8 mouse cellular contexts compared by ENCODE assay signal in genomic region chr5:143732180-143732891, GRCm38 (mm10). TPM values are rescaled to one million over a fixed set of nuclear protein-coding genes. Genes with fewer than 3 reads are reported as not detected.
DNase-seq lines count a peak whose midpoint lies in the region; ATAC-seq and TF ChIP-seq lines count a peak whose summit lies in the region.

Usp42 (minus strand) TSS chr5:143732280.

- H3K79me2 ChIP-seq in C2C12 (ENCODE audit: control insufficient read depth, insufficient read depth) = peaks cover 38% of the 10 kb centered on the region
- H3K79me2 ChIP-seq in liver, adult 2 months (ENCODE audit: control insufficient read depth, insufficient read depth, low read length) = peaks cover 6% of the 10 kb centered on the region; the same call in 1 of the 2 replicates
- peaks cover 28% of the 10 kb centered on the region for H3K79me2 ChIP-seq in myocyte (ENCODE audit: control insufficient read depth, insufficient read depth)

- ATAC-seq in heart, embryonic 11.5 days (replicated peaks; ENCODE audit: insufficient number of reproducible peaks, low FRiP score, low TSS enrichment) = peak; percentile 97
- peak; percentile 99 for ATAC-seq in kidney, embryonic 16.5 days (ENCODE audit: low FRiP score, low TSS enrichment)

- H3K27me3 ChIP-seq in C2C12 (ENCODE audit: control insufficient read depth, insufficient read depth, insufficient read length) = peaks cover 27% of the 10 kb centered on the region
- H3K27me3 ChIP-seq in erythroblast, embryonic 14.5 days (ENCODE audit: control insufficient read depth) = peaks cover 11% of the 10 kb centered on the region
- no peaks in the 10 kb centered on the region for H3K27me3 ChIP-seq in heart, embryonic 11.5 days (ENCODE audit: control insufficient read depth, insufficient read depth, low read length)
- H3K27me3 ChIP-seq in kidney, embryonic 16.5 days (ENCODE audit: insufficient read depth, low read length) = 0 out of 2 replicates have a peak, but pooled peaks cover 2% of the 10 kb centered on the region
- no peaks in the 10 kb centered on the region for H3K27me3 ChIP-seq in liver, adult 2 months (ENCODE audit: control insufficient read depth, insufficient read depth, low read length)
- H3K27me3 ChIP-seq in myocyte (ENCODE audit: control insufficient read depth, insufficient read depth, insufficient read length) = peaks cover 19% of the 10 kb centered on the region
- H3K27me3 ChIP-seq in splenic B cell, adult 2 months (ENCODE audit: control insufficient read depth, insufficient read depth, low read length, poor library complexity, severe bottlenecking) = no peaks in the 10 kb centered on the region

- peak within 1 kb of the TSS; percentile 93 for H3K9ac ChIP-seq in heart, embryonic 11.5 days (ENCODE audit: low read depth, low read length)
- H3K9ac ChIP-seq in kidney, embryonic 16.5 days (replicated peaks; ENCODE audit: low read length) = peak within 1 kb of the TSS; percentile 93
- H3K9ac ChIP-seq in liver, adult 2 months (ENCODE audit: low read depth, low read length) = peak within 1 kb of the TSS; percentile 93

- peak within 1 kb of the TSS; percentile 83 for H3ac ChIP-seq in C2C12 (ENCODE audit: control insufficient read depth, insufficient read length, low read depth)
- H3ac ChIP-seq in myocyte (ENCODE audit: control insufficient read depth, insufficient read length) = peak within 1 kb of the TSS; percentile 65

- peaks cover 25% of the 10 kb centered on the region for H3K79me3 ChIP-seq in C2C12 (ENCODE audit: low read depth)

- peak within 1 kb of the TSS; percentile 94 for H3K27ac ChIP-seq in heart, embryonic 11.5 days (ENCODE audit: low read depth, low read length)
- H3K27ac ChIP-seq in kidney, embryonic 16.5 days (ENCODE audit: low read length) = peak within 1 kb of the TSS; percentile 89
- peak within 1 kb of the TSS; percentile 70 for H3K27ac ChIP-seq in liver, adult 2 months (replicated peaks; ENCODE audit: insufficient read depth, low read depth, low read length)

- H3K36me3 ChIP-seq in C2C12 (ENCODE audit: control insufficient read depth, insufficient read depth) (peaks cover 5% of the 10 kb centered on the region), myocyte (ENCODE audit: control insufficient read depth, insufficient read depth) (peaks cover 2% of the 10 kb centered on the region)
- peaks cover 4% of the 10 kb centered on the region for H3K36me3 ChIP-seq in erythroblast, embryonic 14.5 days (ENCODE audit: control insufficient read depth)
- no peaks in the 10 kb centered on the region for H3K36me3 ChIP-seq in heart, embryonic 11.5 days (ENCODE audit: control insufficient read depth, insufficient read depth, low read length)
- peaks cover 4% of the 10 kb centered on the region; the same call in 1 of the 2 replicates for H3K36me3 ChIP-seq in kidney, embryonic 16.5 days (ENCODE audit: insufficient read depth, low read length)
- H3K36me3 ChIP-seq in liver, adult 2 months (ENCODE audit: control insufficient read depth, insufficient read depth, low read length) = peaks cover 4% of the 10 kb centered on the region; the same call in 1 of the 2 replicates
- no peaks in the 10 kb centered on the region for H3K36me3 ChIP-seq in splenic B cell, adult 2 months (ENCODE audit: control insufficient read depth, insufficient read depth, low read length, poor library complexity, severe bottlenecking)

- peaks cover 30% of the 10 kb centered on the region for H3K4me1 ChIP-seq in erythroblast, embryonic 14.5 days (ENCODE audit: control insufficient read depth)
- H3K4me1 ChIP-seq in heart, embryonic 11.5 days (ENCODE audit: control insufficient read depth, insufficient read depth, low read length) = peaks cover 5% of the 10 kb centered on the region
- H3K4me1 ChIP-seq in kidney, embryonic 16.5 days (ENCODE audit: insufficient read depth, low read length) = peaks cover 9% of the 10 kb centered on the region
- H3K4me1 ChIP-seq in liver, adult 2 months (ENCODE audit: control insufficient read depth, insufficient read depth, low read length) = peaks cover 6% of the 10 kb centered on the region; the same call in 1 of the 2 replicates

- 1% methylated on average over 76 of the region's 82 CpGs for WGBS in heart, embryonic 11.5 days (ENCODE audit: insufficient replicate concordance)
- under 1% methylated on average over 56 of the region's 82 CpGs for WGBS in kidney, embryonic 16.5 days
- 3% methylated on average over 82 of the region's 82 CpGs for WGBS in liver, adult 2 months

- H3K9me3 ChIP-seq in erythroblast, embryonic 14.5 days (ENCODE audit: control insufficient read depth, low read length) = no peaks in the 10 kb centered on the region
- no peaks in the 10 kb centered on the region for H3K9me3 ChIP-seq in heart, embryonic 11.5 days (replicated peaks; ENCODE audit: control insufficient read depth, low read length)
- H3K9me3 ChIP-seq in kidney, embryonic 16.5 days (ENCODE audit: low read length) = no peaks in the 10 kb centered on the region

- H3K4me3 ChIP-seq in C2C12 (ENCODE audit: insufficient read depth, poor library complexity, severe bottlenecking) = peak within 1 kb of the TSS; percentile 80
- peak within 1 kb of the TSS; percentile 86 for H3K4me3 ChIP-seq in erythroblast, embryonic 14.5 days (replicated peaks)
- H3K4me3 ChIP-seq in heart, embryonic 11.5 days (ENCODE audit: low read depth, low read length) = peak within 1 kb of the TSS; percentile 98
- H3K4me3 ChIP-seq in kidney, embryonic 16.5 days (ENCODE audit: low read length) = peak within 1 kb of the TSS; percentile 85
- H3K4me3 ChIP-seq in liver, adult 2 months (ENCODE audit: insufficient read depth, low read depth, low read length) = peak within 1 kb of the TSS; percentile 81
- H3K4me3 ChIP-seq in myocyte = peak within 1 kb of the TSS; percentile 29

- TF ChIP-seq CTCF in C2C12 (IDR thresholded peaks at IDR 0.05; ENCODE audit: control insufficient read depth, insufficient read depth, insufficient read length) = peak; percentile 99
- peak; percentile 50; the same call in 1 of the 2 replicates for TF ChIP-seq CTCF in brain, embryonic 14.5 days (IDR thresholded peaks at IDR 0.05; ENCODE audit: borderline replicate concordance, extremely low read depth, insufficient read depth, insufficient read length)
- TF ChIP-seq CTCF in liver, adult 2 months (IDR thresholded peaks at IDR 0.05; ENCODE audit: low read depth, low read length) = peak; percentile 62

- H3K4me2 ChIP-seq in heart, embryonic 11.5 days = peak within 1 kb of the TSS; percentile 84
- H3K4me2 ChIP-seq in kidney, embryonic 16.5 days (replicated peaks; ENCODE audit: low read depth, low read length) = peak within 1 kb of the TSS; percentile 86
- peak within 1 kb of the TSS; percentile 94 for H3K4me2 ChIP-seq in myocyte (ENCODE audit: low read depth)

- peak; percentile 94 for TF ChIP-seq POLR2A in brain, embryonic 14.5 days (IDR thresholded peaks at IDR 0.05; ENCODE audit: borderline replicate concordance, extremely low read depth, insufficient read depth, insufficient read length, poor library complexity, severe bottlenecking)
- peak; percentile 92 for TF ChIP-seq POLR2A in liver, adult 2 months (IDR thresholded peaks at IDR 0.05; ENCODE audit: extremely low read depth, insufficient read depth, low read length)
- peak; percentile 95 for TF ChIP-seq POLR2A in myocyte (IDR thresholded peaks at IDR 0.05; ENCODE audit: insufficient read length, low read depth)

- peak; percentile 99 for DNase-seq in brain, embryonic 14.5 days (ENCODE audit: low read depth)
- peak; percentile 88 for DNase-seq in liver, adult 2 months (ENCODE audit: extremely low read depth, low read depth, low spot score)
- peak; percentile 96 for DNase-seq in splenic B cell, adult 2 months (ENCODE audit: low read depth, low spot score)

TF ChIP-seq in C2C12, 6 proteins besides CTCF, POLR2A, EP300 and RAD21:
- no peak for TF ChIP-seq MYOG (IDR thresholded peaks at IDR 0.05; ENCODE audit: control insufficient read depth, extremely low read depth, insufficient read length)
- no peak for TF ChIP-seq MYOD1 (IDR thresholded peaks at IDR 0.05; ENCODE audit: control insufficient read depth, insufficient read length, low read depth)
- no peak for TF ChIP-seq USF1 (IDR thresholded peaks at IDR 0.05; ENCODE audit: low read depth)
- no peak for TF ChIP-seq MAX (IDR thresholded peaks at IDR 0.05)
- TF ChIP-seq FOSL1 (IDR thresholded peaks at IDR 0.05; ENCODE audit: insufficient read depth, low read length, poor library complexity, severe bottlenecking) = no peak
- TF ChIP-seq CEBPB (IDR thresholded peaks at IDR 0.05; ENCODE audit: low read depth) = no peak

TF ChIP-seq in myocyte, 11 proteins besides CTCF, POLR2A, EP300 and RAD21:
- no peak for TF ChIP-seq MAX (IDR thresholded peaks at IDR 0.05; ENCODE audit: low read depth)
- no peak for TF ChIP-seq TCF12 (IDR thresholded peaks at IDR 0.05; ENCODE audit: insufficient read depth, poor library complexity, severe bottlenecking)
- no peak for TF ChIP-seq USF1 (IDR thresholded peaks at IDR 0.05; ENCODE audit: low read depth)
- no peak for TF ChIP-seq TCF3 (IDR thresholded peaks at IDR 0.05; ENCODE audit: insufficient read length, low read depth)
- TF ChIP-seq REST (IDR thresholded peaks at IDR 0.05; ENCODE audit: insufficient read depth, insufficient read length) = no peak
- TF ChIP-seq CEBPB (IDR thresholded peaks at IDR 0.05; ENCODE audit: insufficient read depth, poor library complexity, severe bottlenecking) = no peak
- no peak for TF ChIP-seq SRF (IDR thresholded peaks at IDR 0.05; ENCODE audit: control insufficient read depth, insufficient read length, low read depth)
- peak; percentile 16 for TF ChIP-seq E2F4 (IDR thresholded peaks at IDR 0.05; ENCODE audit: insufficient read depth)
- TF ChIP-seq POLR2AphosphoS2 (IDR thresholded peaks at IDR 0.05; ENCODE audit: insufficient read length, low read depth) = peak; percentile 80
- TF ChIP-seq MYOD1 (IDR thresholded peaks at IDR 0.05; ENCODE audit: control insufficient read depth in 1 of 3, insufficient read length in 2 of 3, low read depth in 2 of 3) = peak in 1 of 3 experiments; percentile 21
- peak in 1 of 3 experiments; percentile 26 for TF ChIP-seq MYOG (IDR thresholded peaks at IDR 0.05; ENCODE audit: control insufficient read depth in 1 of 3, insufficient read depth in 1 of 3, insufficient read length in 2 of 3, low read depth in 2 of 3)
TF ChIP-seq in myocyte: peak in this region for 4.

RNA-seq across cellular contexts. Expression of gene Usp42, which starts in this region (rescaled TPM):
- polyA plus RNA-seq in C2C12 (2012; fragmentation: generic; extraction: Trizol) = 4.8 TPM
- 15.0 and 28.2 TPM in 2 replicates for polyA plus RNA-seq in brain, embryonic 14.5 days (2012; rRNA removed)
- polyA plus RNA-seq in erythroblast, embryonic 14.5 days (2012) = 0.63 and 0.69 TPM in 2 replicates
- polyA plus RNA-seq in heart, embryonic 11.5 days (2014; fragmentation: Nextera tagmentation; extraction: Ambion mirVana) = 14.3 and 16.2 TPM in 2 replicates
- polyA plus RNA-seq in kidney, embryonic 16.5 days (2015; fragmentation: Nextera tagmentation; extraction: Ambion mirVana) = 17.1 and 17.7 TPM in 2 replicates
- total RNA-seq in liver, adult 2 months (2014; rRNA removed) = 2.7 and 3.0 TPM in 2 replicates
- 2.0 and 3.1 TPM in 2 replicates for polyA plus RNA-seq in liver, adult 2 months (2012; rRNA removed)
- polyA plus RNA-seq in myocyte (2012; fragmentation: generic; extraction: Trizol) = 4.1 TPM

Comparison
In these comparisons a context has a peak if more than half of its experiments do, and no peak if none do; other contexts are left out.
1. Peak in every context shown above with its lines: DNase-seq, ATAC-seq, H3K4me3 ChIP-seq and H3K27ac ChIP-seq.
2. H3K4me3 ChIP-seq: peak in every context shown above with its lines; median percentile 98 in heart, embryonic 11.5 days; 86 in erythroblast, embryonic 14.5 days; 85 in kidney, embryonic 16.5 days; 81 in liver, adult 2 months; 80 in C2C12; 29 in myocyte.